Mouse (Mus musculus) MEL (cell line): ENCODE data around the gene Slc22a8.

ENCODE experiments used
- BHLHE40 ChIP-seq: IDR thresholded peaks from 2 replicates; pipeline ENCODE4 v1.6.1; 2012; ENCODE audit warnings: low read depth, mild to moderate bottlenecking, inconsistent platforms, low read length, improper control_type of control experiment, borderline replicate concordance
- CHD2 ChIP-seq: IDR thresholded peaks from 2 replicates; pipeline ENCODE4 v1.6.1; 2011; ENCODE audit warnings: low read length, improper control_type of control experiment
- CTCF ChIP-seq, 3 experiments: IDR thresholded peaks in 2 of 3; conservative IDR thresholded peaks in 1 of 3; 2 replicates each; pipeline ENCODE4 v1.5.1; 2011 to 2012; ENCODE audit warnings: low read length in 3 of 3, low read depth in 2 of 3, mild to moderate bottlenecking in 2 of 3, improper control_type of control experiment in 1 of 3, inconsistent platforms in 1 of 3, mixed read lengths in 1 of 3, moderate library complexity in 1 of 3; ENCODE audit not compliant: control insufficient read depth in 1 of 3, insufficient read depth in 1 of 3, poor library complexity in 1 of 3, severe bottlenecking in 1 of 3
- ELF1 ChIP-seq: IDR thresholded peaks from 2 replicates; pipeline ENCODE4 v1.6.1; 2014; ENCODE audit warnings: low read depth, mild to moderate bottlenecking, inconsistent platforms, low read length, improper control_type of control experiment, moderate library complexity
- EP300 ChIP-seq, 2 experiments: IDR thresholded peaks; 2 replicates each; pipeline ENCODE4 v1.6.1; 2011; ENCODE audit warnings: improper control_type of control experiment in 2 of 2, low read length in 2 of 2, low read depth in 1 of 2, mild to moderate bottlenecking in 1 of 2
- HCFC1 ChIP-seq: IDR thresholded peaks from 2 replicates; pipeline ENCODE4 v1.6.1; 2012; ENCODE audit warnings: low read depth, mild to moderate bottlenecking, inconsistent platforms, low read length, improper control_type of control experiment, moderate library complexity
- KAT2A ChIP-seq: conservative IDR thresholded peaks from 2 replicates; pipeline ENCODE4 v1.6.1; 2012; ENCODE audit warnings: low read depth, low read length, improper control_type of control experiment, inconsistent platforms
- NELFE ChIP-seq: IDR thresholded peaks from 2 replicates; pipeline ENCODE4 v1.6.1; 2011; ENCODE audit warnings: low read depth, low read length, improper control_type of control experiment
- POLR2A ChIP-seq, 2 experiments: IDR thresholded peaks; 2 replicates each; pipeline ENCODE4 v1.6.1; 2011 to 2012; ENCODE audit warnings: low read length in 2 of 2, mild to moderate bottlenecking in 2 of 2, control low read depth in 1 of 2, improper control_type of control experiment in 1 of 2, low read depth in 1 of 2, moderate library complexity in 1 of 2; ENCODE audit not compliant: control insufficient read depth in 1 of 2, insufficient read depth in 1 of 2, poor library complexity in 1 of 2
- RAD21 ChIP-seq: IDR thresholded peaks from 2 replicates; pipeline ENCODE4 v1.6.1; 2011; ENCODE audit warnings: mild to moderate bottlenecking, low read depth, low read length, improper control_type of control experiment
- SIN3A ChIP-seq: IDR thresholded peaks from 2 replicates; pipeline ENCODE4 v1.6.1; 2012; ENCODE audit warnings: low read length, improper control_type of control experiment, inconsistent platforms
- USF1 ChIP-seq: IDR thresholded peaks from 2 replicates; pipeline ENCODE4 v1.6.1; 2014; ENCODE audit warnings: low read depth, mild to moderate bottlenecking, inconsistent platforms, low read length, improper control_type of control experiment, moderate library complexity
- USF2 ChIP-seq, 2 experiments: IDR thresholded peaks; 2 replicates each; pipeline ENCODE4 v1.6.1; 2011 to 2012; ENCODE audit warnings: improper control_type of control experiment in 2 of 2, low read length in 2 of 2, borderline replicate concordance in 1 of 2, inconsistent platforms in 1 of 2, low read depth in 1 of 2, mild to moderate bottlenecking in 1 of 2; ENCODE audit not compliant: insufficient read depth in 1 of 2
- ZMIZ1 ChIP-seq: IDR thresholded peaks from 2 replicates; pipeline ENCODE4 v1.6.1; 2012; ENCODE audit warnings: low read depth, mild to moderate bottlenecking, inconsistent platforms, low read length, improper control_type of control experiment, moderate library complexity

- TF ChIP-seq CTCF (IDR thresholded peaks at IDR 0.05 in 2 of 3, conservative IDR thresholded peaks at IDR 0.05 in 1 of 3; ENCODE audit: control insufficient read depth in 1 of 3, insufficient read depth in 1 of 3, low read depth in 2 of 3, low read length in 3 of 3, poor library complexity in 1 of 3, severe bottlenecking in 1 of 3) (no peak), KAT2A (no peak), NELFE (no peak), ELF1 (no peak), HCFC1 (no peak), USF1 (no peak), ZMIZ1 (no peak), POLR2A (IDR thresholded peaks at IDR 0.05; ENCODE audit: control insufficient read depth in 1 of 2, insufficient read depth in 1 of 2, low read depth in 1 of 2, low read length in 2 of 2, poor library complexity in 1 of 2) (no peak), RAD21 (no peak), USF2 (IDR thresholded peaks at IDR 0.05; ENCODE audit: borderline replicate concordance in 1 of 2, insufficient read depth in 1 of 2, low read depth in 1 of 2, low read length in 2 of 2) (no peak), EP300 (IDR thresholded peaks at IDR 0.05; ENCODE audit: low read depth in 1 of 2, low read length in 2 of 2) (no peak), SIN3A (no peak), CHD2 (no peak), BHLHE40 (no peak)
Measured at GRCm38 (mm10) chr19:8611358-8612123, 20.5 kb downstream of the Slc22a8 start.
